Mouse (Mus musculus) thymus, postnatal 36 days (tissue): Measurements from ENCODE around the gene Gm21863.
"Not testable (repeated sequence)": the region's sequence is repeated elsewhere in the genome, so short reads cannot be mapped to it uniquely, and the experiment has no call there.

ENCODE experiments used
- DNase-seq, 2 experiments: peaks; one replicate each; pipeline ENCODE4 v3.0.0; 2022; ENCODE audit warnings: mixed read lengths in 2 of 2

Gene Gm21863

GRCm38 (mm10) chr12:19953869-19954555, at the start of gene Gm21863:
Gene Gm21863, plus strand, starts transcription at chr12:19954505.
- DNase-seq, result not testable (repeated sequence)

- DNase-seq, result not testable (repeated sequence)
Observed at GRCm38 (mm10) chr12:19928049-19928448, 26.3 kb upstream of the Gm21863 start.
